Mouse (Mus musculus) c-Kit-positive CD71-positive TER-119-positive erythroid progenitor cells, embryonic 14.5 days (primary cell): ENCODE data around the gene Furin.

Source experiments
- DNase-seq: peaks from one replicate; pipeline ENCODE4 v3.0.0-alpha.2; 2013; ENCODE audit warnings: low spot score

Gene Furin

DNA sequence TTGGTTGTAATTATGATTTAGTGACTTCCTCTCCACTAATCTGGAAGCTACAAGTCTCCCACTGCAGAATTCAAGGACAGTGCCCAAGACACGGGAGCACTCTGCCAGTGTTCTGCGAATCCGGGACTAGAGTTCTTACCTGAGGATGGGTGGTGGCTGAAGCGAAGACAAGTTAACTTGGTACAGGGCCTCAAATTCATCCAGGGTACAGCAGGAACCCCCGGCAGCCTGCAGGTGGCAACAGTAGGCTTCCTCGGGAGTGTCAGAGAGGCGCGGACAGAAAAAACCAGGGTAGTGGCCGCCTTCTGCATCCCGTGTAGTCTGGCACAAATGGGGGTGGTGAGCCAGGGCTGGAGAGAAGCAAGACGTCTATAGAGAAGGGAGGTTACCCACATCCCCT, 64.4 kb downstream of the Furin start, which contains the start of gene Unc45a:
TSS of gene Unc45a (minus strand) at position 213 of the 400 bp plus-strand sequence.
- DNase-seq: peak; percentile 73

DNA sequence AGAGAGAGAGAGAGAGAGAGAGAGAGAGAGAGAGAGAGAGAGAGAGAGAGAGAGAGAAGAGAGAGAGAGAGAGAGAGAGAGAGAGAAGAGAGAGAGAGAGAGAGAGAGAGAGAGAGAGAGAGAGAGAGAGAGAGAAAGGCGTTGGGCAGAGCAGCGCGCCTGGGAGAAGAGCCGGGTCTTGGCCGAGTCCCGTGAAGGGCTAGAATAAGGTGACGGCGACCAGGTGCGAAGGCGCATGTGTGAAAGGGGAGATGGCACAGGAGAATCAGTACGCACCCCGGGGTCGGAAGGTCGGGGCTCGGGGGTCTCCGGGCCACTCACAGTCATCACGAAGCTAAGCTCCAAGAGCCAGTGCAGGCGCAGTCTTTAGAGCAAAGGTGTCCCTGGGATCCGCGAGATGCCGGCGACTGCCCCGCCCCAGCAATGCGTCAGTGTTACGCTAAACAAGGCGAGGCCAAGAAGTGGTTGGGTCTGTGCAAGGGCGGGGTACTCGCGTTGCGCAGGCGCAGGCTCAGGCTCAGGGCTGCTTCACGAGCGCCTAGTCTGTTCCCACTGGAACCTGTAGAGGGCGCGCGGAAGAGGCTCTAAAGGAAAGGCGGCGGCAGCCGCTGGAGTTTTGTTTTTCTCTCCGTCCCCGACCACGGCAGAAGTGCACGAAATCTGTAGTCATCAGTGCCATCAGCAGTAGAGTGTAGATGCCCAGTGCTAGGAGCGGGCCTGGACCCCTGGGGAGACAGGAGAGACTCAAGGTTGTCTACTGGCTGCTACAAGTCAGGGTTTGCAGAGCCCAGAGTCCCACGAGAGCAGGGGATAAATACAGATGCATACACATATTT, 65.2 kb downstream of the Furin start:
- peak; percentile 99 for DNase-seq

DNA sequence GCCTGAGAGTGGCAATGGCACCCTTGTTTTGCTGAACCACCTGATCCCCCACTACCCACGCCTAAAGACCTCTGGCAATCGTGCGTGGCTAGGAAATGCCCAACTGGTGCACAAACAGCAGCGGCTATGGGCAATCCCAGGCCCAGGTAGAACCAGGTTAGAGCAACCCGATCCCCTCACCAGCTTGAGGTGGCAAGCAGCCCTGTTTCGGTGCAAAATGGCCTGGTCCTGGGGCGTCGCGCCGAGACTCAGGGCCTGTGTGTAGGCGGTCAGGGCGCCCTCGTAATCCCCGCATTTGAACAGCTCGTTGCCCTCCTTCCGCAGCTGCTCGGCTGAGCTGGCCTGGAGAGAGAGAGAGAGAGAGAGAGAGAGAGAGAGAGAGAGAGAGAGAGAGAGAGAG, 65.9 kb downstream of the Furin start:
- no peak for DNase-seq
